Mouse (Mus musculus): ENCODE measurements at regions not wholly inside any gene's neighbourhood (a gene's known extent, or its start where the extent isn't known, plus 50 kb on each side); places are given as distances from the start of the nearest gene placed in this dataset.

- DNase-seq, result no peak
Observed at GRCm38 (mm10) chr16:29972741-29973141, 91.4 kb upstream of the Hes1 start.

DNA sequence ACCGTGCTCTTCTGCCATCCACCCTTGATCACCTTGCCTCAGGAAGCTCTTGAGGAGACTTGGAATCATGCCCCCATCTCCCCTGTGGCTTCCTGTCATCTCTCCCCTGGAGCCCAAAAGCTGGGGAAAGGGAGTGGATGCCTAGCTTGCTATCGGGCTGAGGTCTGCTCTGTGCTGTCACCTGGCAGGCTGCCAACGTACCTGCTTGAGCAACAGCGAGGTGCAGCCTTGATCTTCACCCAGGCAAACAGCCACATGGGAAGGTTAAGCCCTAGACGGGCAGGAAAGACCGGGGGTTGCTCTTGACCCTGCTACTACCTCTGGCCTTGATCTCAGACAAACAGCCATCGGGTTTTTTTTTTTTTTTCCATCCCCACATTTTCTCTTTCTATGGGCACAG is 90.9 kb upstream of the Hes1 start:
- no peak for DNase-seq

DNA sequence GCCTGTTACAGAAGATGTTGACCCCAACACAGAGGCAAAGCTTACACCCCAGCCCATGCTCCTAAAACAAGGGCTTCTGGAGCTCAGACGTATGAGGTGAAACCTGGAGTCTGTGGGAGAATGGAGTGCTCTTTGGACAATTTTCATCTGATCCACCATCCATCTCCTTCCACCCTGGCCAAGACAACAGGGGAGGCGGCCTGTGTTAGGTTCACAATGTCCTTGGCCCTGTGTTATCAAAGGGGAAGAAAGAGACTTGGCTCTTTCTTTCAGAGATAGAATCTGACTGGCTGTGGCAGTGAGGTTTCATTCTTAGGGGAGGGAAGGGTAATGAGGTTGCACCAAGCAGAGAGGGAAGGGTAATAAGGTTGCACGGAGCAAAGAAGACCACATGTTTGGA is 88.4 kb upstream of the Hes1 start:
- no peak for DNase-seq

- no peak for DNase-seq
Observed at GRCm38 (mm10) chr16:29977011-29977410, 87.2 kb upstream of the Hes1 start.

GRCm38 (mm10) chr16:29977711-29978110 is 86.5 kb upstream of the Hes1 start:
- DNase-seq, result no peak

DNA sequence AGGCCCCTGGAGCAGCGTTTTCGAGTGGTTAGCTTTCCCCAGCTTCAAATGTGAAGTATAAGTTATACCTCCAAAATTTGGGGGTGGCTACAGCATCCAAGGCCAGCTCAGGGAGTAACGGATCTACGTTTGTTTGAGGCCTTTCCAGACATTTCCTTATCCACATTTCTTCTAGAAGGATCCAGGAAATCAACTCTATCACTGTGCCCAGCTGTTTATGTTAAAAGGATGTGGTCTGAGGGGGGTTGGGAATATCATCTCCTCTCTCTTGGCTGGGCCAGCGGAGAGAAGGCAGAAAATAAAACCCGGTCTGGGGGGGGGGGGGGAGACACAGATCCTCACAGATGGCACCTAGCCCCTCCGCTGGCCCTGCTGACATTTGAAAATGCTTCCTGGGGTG is 85.1 kb upstream of the Hes1 start:
- DNase-seq, result no peak

DNA sequence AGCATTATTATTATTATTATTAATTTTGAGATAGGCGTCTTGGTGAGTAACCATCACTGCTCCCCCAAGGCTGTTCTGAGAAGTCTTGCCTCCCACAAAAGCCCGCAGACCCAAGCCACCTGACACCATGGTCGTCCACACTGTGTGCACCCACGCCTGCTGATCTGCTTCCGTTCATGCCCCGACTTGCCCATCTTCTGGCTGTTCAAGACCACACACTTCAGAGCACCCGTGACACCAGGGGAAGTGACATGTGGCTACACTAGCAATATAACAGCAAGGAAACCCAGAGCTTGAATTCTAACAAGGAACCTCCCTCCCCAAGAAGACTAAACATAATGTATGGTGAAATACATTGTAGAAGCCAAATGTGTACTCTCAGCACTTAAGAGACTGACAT is 82.6 kb upstream of the Hes1 start:
- DNase-seq, result no peak

DNA sequence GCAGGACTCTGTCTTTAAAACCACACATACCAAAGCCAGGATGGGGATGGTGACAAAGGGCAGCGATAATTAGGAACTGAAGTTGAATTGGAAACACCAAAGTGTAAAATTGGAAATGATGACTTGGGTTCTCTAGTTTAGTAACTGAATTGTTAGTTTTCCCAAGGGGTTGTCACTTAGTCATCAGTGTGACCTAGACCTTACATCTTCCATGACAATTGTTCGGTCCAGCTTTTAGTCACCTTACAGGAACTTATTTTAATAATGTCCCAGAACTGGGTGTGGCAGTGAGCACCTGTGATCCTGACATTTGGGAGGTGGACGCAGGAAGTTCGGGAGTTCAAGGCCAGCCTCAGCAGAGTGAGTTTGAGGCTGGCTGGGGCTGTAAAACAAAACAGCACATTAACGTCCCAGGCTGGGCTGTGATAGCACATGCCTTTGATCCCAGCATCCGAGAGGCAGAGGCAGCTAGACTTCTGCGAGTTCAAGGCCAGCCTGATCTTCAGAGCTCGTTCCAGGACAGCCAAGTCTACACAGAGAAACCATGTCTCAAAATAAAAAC is 81.9 kb upstream of the Hes1 start:
- DNase-seq, result no peak

DNA sequence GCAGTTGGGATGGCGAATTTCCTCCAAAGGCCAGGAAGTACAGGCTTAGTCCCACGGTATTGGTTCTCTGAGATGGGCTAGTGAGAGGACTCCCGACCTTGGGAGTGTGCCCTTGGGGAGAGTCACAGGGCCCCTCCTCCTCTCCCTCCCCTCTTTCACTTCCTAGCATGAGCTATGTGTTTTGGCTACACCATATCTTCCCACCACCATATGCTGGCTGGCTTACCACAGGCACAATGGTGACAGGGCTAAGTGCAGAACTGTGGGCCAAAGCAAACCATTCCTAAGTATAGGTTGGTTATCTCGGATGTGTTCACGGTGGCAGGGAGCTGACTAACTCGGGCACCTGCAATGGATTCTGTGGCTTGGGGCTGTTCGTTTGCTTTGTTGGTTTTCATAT is 81.0 kb upstream of the Hes1 start:
- no peak for DNase-seq

DNA sequence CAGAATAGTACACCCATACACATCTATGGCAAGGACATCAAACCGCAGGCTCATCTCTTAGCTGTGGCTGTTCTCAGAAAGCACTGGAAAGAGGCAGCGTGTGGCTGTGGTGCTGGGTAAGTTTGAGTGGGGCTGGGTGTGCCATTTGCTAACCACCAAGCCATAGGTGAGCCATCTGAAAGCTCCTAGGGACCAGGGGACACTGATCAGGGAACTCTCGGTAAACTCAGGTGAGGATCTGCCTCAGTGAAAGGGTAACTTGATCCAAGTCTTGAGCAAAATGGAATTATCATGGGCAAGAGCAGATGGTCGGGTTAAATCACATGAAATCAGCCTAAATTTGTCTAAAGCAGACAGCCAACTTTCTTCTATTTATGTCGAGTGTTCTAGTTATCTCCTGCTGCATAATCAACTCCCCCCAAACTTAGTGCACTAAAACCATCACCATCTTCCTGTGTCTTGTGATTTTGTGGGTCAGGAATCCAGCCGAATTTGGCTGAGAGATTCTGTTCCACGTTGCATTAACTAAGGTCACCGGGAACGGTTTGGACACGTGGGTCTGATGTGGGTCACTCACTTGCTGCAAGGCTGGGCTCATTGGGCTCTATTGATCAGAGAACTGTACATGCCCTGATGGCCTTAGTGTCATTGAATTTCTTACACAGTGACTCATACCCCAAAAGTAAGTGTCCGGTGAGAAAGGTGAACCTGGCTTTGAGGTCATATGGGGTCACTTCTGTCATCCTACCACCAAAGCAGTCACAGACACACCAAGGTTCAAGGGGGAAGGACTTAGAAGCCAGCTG is 78.9 kb upstream of the Hes1 start:
- no peak for DNase-seq

DNA sequence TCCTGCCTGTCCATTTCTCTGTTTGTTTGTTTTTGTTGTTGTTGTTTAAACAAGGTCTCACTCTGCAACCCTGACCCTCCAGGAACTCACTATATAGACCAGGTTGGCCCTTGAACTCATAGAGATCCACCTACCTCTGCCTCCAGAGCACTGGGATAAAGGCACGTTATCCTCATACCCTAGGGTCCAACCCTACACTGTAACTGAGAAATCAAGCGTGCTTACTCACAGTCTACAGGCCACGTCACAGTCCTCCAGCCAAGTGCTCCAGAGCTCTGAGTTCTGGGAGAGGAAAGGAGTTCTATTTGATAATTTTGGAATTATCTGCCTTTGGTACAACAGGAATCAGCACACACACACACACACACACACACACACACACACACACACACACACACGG is 76.6 kb upstream of the Hes1 start:
- DNase-seq, result no peak

- DNase-seq, result no peak
Observed at GRCm38 (mm10) chr16:29987999-29988398, 76.2 kb upstream of the Hes1 start.

GRCm38 (mm10) chr16:29989308-29989707 is 74.9 kb upstream of the Hes1 start:
- peak; percentile 64 for DNase-seq

- peak; percentile 39 for DNase-seq
Observed at GRCm38 (mm10) chr16:29990393-29990792, 73.8 kb upstream of the Hes1 start.

DNA sequence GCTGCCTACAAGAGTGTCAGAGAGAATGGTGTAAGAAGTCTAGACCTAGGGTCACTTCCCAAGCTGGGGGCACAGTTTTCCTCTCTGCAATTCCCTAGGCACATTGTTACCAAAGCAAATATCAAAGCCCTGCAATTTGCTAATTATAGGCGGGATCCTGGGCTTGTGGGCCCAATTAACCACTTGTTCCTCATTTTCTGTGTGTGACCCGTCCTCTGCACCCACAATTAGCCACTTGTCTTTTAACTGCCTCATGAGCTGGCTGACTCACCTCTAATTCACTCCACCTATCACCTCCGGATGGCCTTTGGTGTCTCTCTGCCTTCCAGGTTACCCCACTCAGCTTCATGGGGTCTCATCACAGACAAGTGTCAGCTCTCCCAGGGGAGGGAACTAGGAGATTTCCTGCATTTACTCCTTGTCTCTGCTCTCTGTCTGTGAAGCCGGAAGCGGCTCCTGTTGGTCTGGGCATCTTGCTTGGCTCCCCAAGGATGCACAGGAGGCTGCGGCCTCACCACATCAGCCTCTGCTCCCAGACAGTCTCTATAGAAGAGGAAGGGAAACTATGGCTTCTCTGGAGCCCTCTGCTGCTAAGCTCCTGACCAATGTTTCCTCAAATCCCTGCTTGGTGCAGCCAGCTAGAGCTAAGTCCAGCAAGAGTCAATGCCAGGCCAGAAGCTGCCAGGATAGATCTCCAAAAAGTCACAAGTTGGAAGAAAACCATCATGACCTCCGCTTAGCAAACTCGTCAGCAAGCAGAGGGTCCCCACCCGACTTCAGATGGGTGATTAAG is 73.2 kb upstream of the Hes1 start:
- peak; percentile 54 for DNase-seq

DNA sequence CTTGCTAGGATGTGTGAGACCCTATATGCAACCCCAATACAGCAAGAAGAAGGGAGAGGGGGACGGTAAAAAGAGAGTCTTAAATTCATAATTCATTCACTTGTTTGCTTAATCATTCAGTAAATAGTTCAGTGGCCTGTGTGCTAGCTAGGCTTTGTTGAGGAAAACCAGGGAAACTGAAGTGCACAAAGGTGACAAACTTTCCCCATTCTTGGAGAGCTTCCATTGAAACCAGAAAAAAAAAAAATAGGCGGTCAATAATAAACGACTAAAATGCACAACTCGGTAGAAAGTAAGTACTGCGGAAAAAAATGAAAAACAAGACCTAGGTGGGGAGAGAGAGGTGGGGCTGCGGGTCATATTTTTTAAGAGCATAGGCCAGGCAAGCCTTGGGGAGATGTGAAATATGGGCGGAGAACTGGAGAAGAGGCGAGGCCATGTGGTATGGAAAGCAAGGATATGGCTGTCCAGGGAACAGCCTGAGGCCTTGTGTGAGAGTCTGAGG is 72.3 kb upstream of the Hes1 start:
- peak; percentile 82 for DNase-seq

DNA sequence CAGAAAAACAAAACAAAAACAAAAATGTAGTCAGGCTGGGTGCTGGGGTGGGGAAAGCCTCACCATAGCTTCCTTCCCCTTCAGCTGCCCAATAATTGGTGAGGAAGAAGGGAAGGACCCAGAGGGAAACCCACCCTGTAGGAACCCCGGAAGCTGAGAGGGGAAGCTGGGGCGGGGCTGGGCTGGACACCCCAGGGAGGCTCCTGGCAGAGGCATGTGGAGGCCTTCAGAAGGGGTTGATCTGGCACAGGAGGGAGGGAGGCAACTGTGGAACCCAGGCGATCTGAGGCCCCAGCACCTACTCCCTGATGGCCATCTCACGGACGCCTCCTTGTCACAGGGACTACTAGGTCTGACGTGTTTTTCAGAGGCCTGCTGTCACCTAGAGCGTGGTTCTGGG is 71.1 kb upstream of the Hes1 start:
- DNase-seq, result no peak

GRCm38 (mm10) chr16:29993535-29993934 is 70.6 kb upstream of the Hes1 start:
- DNase-seq, result no peak

DNA sequence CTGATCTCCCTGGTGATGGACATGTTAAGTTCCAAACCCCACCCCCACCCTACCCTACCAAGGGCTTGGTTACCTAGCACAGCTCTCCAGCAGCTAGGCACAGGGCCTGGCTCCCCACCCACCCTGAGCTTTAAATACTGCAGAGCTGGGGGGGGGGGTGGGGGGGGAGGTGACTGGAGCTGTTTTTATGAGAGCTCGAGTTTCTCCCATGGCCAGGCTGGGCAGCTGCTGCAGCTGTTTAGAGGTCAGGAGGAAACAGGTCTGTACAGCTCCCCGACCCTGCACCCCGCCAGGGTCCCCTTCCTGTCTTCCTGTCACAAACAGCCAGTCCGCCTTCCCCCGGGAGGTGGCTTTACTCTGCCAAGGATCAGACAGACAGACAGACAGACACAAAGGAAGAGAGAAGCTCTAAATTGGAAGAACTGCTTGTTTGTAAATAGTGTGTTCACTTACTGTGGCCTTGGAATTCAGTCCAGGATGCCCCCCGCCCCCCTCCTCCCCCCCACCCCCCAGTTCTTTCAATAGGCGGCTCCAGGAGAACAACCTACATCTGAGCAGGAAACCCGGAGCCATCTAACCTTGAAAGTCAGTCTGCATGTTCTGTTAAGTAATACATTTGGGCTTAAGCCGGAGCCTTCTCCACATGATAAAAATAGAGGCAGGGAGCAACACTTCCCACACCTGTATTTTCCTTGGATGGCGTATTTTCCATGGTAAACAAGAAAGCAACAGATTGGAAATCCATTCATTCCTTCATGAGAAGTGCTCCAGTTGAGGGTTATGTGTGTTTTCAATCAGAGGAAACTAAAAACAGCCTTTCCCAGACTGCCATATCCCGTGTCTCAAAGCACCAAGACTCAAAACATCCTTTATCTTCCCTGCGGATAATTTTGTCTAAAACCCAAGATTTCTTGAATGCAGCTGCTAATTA is 67.8 kb upstream of the Hes1 start:
- DNase-seq, result no peak

DNA sequence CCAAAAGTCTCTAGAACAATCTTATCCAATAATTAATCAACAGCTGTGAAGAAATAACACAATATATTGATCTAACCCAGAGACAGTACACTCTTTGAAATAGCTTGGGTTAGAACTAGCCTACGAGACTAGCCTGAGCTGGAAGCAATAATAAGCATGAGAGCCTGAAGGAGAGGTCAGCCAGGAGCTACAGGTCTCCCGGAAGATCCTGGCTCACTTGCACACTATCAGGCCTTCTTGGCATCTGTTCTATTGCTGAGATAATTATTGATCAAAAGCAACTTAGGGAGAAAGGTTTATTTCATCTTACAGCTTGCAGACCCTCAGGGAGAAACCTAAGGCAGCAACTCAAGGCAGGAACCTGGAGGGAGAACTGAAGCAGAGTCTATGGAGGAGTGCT is 64.0 kb upstream of the Hes1 start:
- peak; percentile 53 for DNase-seq

- DNase-seq, result no peak
Observed at GRCm38 (mm10) chr16:30005124-30005523, 59.1 kb upstream of the Hes1 start.

DNA sequence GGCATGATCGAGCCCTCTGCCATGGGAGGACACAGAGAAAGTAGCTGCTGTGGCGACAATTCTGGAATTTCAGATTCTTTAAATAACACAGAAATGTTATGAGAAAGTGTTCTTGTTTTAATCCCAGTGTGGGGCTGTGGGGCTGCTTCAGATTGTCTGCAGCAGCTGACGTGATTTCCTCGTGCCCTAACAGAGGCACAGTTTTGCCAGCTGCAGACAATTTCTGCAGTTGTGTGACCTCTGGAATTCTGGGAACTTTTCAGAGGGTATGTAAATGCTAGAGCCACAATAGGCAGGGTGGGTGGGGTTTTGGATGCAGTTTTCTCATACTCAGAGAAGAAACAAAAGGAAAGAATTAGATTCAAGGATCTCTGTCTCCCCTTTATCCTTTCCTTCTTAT is 57.4 kb upstream of the Hes1 start:
- DNase-seq, result no peak
